Mouse (Mus musculus) cerebellum, postnatal 14 days (tissue): ENCODE results near the gene Tprn.
"Not testable (repeated sequence)": the region's sequence is repeated elsewhere in the genome, so short reads cannot be mapped to it uniquely, and the experiment has no call there.

Experiments
- DNase-seq, 2 experiments: peaks; one replicate each; pipeline ENCODE4 v3.0.0; 2021; ENCODE audit warnings: mixed read lengths in 2 of 2

Tprn gene

DNA sequence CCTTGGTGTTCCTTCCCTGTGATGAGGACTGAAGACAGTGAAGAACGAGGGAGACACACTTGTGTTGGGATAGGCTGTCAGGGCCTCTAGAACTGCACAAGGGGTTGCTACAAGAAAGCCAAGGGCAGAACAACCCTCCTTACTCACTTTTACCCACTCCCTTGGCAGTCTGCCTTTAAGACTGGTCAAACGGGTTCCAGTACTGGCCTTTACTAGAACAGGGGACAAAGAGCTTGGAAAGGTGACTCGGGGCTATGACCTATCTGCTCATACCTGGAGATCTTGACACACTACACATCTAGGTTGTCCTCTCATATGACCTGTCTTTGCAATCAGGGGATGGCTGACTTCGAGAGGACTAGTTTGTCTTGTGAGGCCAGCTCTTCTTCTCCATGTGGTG is 24.9 kb upstream of the Tprn start:
- no peak for DNase-seq

DNA sequence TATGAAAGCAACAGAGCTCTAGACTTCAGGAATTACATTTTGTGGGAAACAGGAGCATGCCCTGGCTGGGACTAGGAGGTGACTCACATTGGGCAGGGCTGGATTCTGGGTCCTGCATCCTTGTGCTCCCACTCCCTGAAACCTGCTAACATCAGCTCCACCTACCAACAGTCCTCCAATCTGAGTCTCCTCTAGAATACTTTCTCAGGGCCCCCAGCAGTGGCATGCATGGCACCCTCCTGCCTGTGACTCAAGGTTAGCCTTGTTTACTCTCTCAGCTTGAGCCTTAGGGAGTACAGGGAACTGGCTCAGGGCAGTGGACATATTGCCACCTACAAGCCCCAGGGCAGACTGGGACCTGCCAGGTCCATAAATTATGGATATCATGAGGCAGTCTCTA is 24.3 kb upstream of the Tprn start:
- no peak for DNase-seq

- no peak for DNase-seq
Measured at GRCm38 (mm10) chr2:25239766-25240165, 22.7 kb upstream of the Tprn start.

GRCm38 (mm10) chr2:25240310-25240709 is 22.1 kb upstream of the Tprn start:
- DNase-seq, result no peak

DNA sequence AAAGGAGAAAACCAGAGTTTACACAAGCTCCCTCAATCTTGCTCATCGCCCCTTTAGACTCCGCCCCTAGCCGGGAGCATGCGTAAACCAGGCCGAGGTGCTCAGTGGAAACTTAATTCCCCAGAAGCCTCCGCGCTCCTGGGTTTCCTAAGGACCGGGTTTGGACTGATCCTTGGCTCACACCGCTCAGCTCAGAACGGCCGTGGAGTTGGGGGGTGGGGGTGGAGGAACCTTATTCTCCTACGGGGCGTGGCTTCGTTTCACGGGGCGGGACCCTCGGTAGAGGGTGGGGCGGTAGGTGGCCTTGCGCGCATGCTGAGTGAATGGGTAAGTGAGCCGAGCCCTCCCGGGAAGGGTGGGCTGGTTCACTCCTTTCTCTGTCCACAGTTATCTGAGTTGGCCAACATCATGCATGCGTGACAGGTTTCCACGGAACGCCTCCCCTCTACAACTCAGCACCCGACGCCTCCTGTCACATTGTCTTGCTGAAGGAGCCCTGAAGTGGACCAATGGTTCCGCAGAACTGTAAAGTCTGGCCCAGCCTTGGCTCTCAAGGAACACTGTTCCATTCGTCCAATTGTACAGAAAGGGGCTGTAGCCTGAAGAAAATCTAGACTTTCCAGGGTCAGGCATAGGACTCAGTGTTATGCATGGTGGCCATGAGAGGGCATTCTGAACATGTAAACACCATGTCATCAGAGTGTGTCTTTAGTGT is 21.5 kb upstream of the Tprn start:
- peak; percentile 69 to 74 for DNase-seq

DNA sequence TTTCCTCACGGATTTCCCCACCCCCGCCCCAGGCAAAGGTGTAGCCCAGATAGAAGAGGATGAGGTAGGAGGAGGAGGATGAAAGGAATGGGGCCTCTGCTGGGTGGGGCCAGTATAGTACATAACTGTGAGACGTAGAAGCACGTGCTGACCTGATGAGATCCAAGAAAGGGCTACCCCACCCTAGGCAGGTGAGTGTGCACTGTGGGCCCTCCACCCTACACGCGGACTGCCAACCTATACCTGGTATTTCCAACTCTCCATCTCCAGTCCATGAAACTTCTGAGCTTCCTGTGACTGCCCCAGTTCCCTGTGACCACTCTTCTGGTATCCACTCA is 21.0 kb upstream of the Tprn start:
- DNase-seq, result no peak

DNA sequence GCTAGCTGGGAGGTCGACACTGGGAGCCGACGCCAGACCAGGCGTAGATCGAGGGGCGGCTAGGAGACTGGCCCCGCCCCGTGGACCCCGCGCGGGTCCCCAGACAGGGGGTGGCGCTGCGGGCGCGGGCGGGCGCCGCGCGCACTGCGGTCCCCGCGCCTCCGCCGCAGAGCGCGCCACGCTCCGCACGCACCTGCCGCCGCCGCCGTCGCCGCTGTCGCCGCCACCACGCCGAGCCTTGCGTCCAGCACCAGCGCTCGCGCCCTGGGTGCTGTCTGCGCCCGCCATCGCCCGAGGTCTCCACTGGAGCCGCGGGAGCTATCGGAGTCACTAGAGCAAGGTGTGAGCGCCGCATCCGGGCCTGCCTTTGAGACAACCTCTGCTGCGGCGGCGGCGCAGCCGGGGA is 20.3 kb upstream of the Tprn start, which contains the start of the genes Rnf208 and Cysrt1:
Gene Rnf208 (plus strand): TSS at position 155 of the 406 bp plus-strand sequence.
Gene Cysrt1 (minus strand): TSS at position 352 of the 406 bp plus-strand sequence.
- DNase-seq, result peak; percentile 61 to 63

GRCm38 (mm10) chr2:25243342-25243741 is 19.1 kb upstream of the Tprn start:
- no peak for DNase-seq

- no peak for DNase-seq
Measured at GRCm38 (mm10) chr2:25244144-25244543, 18.3 kb upstream of the Tprn start.

DNA sequence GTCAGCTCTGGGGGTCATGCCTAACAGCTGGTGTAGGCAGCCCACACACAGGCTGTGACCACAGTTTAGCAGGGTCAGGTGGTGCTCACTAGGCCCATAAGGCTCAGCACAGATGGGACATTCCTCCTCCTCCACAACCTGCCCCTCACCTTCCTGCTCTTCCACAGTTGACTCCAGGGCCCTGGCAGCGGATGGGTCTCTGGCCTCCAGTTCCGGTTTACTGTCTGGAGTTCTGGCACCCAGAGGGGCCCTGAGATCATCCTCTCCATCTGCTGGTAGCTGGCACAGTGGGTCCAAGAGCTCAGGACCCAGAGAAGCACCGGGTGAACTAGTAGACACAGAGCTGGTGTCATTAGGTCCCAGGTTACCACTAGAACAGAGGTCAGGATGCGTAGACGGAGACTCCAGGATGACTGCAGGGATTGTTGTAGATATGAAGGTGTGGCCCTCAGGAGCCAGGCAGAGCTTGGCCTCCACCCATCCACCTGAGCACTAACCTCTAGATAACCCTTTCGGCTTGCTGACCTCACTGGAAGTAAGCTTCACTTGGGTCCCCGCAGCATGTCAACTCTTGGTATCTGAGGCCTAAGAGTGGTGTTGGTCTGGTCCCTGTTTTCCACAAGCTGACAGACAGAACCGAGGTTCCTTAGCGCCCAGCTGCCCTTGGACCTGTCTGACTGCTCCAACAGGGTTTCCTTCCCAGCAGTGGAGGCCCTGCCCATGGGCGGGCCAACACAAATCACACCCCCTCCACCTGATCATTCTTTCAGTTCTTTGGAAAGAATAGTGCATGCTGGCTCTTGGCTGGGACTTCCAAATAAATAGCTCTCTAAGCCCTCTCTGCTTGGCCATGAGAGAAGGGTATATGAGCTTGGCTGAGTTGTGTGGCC is 16.0 kb upstream of the Tprn start, which contains the start of gene AL732309.1:
Gene AL732309.1 (minus strand): TSS at position 681 of the 890 bp plus-strand sequence.
- peak in 1 of 2 experiments; percentile 56 for DNase-seq

DNA sequence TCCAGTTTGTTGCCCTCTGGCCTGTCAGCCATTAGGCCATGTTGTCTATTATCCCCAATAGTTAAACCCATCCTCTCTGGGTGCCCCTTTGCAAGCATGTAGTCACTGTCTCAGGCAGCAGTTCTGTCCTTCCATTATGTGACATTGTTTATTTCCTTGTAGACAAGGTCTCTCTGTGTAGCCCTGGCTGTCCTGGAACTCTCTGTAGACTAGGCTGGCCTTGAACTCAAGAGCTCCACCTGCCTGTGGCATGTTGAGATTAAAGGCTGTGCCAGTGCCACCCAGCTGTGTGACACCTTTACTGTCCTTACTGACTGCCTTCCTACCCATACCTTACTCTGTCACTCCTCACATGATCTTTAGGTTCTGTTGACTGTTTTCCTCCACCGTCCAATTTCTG is 10.1 kb upstream of the Tprn start:
- peak in 1 of 2 experiments; percentile 43 for DNase-seq

- DNase-seq, result peak; percentile 91 to 94
Measured at GRCm38 (mm10) chr2:25255284-25255779, 7.1 kb upstream of the Tprn start, which contains the start of gene Tmem203. Gene Tmem203 (plus strand): TSS chr2:25255439.

DNA sequence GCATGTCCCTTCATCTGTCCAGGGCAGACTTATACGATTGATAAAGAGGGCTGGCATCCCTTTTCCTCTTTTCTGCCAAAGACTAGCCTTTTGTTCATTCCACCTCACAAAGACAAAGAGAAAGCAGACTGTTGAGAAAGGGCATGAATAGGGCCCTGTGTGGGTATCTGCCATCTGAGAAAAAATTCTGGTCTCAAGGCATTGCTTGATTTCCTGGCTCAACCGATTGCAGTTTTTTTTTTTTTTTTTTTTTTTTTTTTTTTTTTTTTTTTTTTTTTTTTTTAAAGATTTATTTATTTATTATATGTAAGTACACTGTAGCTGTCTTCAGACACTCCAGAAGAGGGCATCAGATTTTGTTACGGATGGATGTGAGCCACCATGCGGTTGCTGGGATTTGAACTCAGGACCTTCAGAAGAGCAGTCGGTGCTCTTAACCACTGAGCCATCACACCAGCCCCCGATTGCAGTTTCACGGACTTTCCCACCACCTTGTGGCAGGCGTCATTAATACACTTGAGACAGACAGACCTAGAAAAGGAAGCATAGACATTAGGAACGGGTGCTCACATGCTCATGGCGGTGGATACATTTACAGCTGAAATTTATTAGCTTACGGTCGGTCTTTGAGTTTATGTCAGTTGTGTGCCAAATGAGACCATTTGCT is 5.8 kb upstream of the Tprn start:
- DNase-seq, result peak; percentile 76 to 82

GRCm38 (mm10) chr2:25257250-25257649 is 5.2 kb upstream of the Tprn start:
- not testable (repeated sequence) for DNase-seq

GRCm38 (mm10) chr2:25258887-25259286 is 3.5 kb upstream of the Tprn start:
- DNase-seq, result peak in 1 of 2 experiments; percentile 51

DNA sequence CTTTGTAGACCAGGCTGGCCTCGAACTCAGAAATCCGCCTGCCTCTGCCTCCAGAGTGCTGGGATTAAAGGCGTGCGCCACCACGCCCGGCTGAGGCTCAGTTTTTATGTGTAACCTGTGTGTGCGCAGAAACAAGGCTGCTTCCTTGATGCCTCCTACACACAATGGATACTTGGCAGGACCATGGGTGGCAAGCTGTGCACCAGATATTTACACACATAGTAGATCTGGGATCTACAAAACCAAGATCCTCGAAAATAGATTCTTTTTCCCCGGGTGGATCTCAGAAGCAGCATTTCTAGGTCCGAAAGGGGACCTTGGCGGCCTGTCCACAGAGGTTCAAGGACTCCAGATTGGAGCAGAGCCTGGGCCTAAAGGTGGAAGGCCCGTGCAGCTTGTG is 548 bp upstream of the Tprn start:
- no peak for DNase-seq

DNA sequence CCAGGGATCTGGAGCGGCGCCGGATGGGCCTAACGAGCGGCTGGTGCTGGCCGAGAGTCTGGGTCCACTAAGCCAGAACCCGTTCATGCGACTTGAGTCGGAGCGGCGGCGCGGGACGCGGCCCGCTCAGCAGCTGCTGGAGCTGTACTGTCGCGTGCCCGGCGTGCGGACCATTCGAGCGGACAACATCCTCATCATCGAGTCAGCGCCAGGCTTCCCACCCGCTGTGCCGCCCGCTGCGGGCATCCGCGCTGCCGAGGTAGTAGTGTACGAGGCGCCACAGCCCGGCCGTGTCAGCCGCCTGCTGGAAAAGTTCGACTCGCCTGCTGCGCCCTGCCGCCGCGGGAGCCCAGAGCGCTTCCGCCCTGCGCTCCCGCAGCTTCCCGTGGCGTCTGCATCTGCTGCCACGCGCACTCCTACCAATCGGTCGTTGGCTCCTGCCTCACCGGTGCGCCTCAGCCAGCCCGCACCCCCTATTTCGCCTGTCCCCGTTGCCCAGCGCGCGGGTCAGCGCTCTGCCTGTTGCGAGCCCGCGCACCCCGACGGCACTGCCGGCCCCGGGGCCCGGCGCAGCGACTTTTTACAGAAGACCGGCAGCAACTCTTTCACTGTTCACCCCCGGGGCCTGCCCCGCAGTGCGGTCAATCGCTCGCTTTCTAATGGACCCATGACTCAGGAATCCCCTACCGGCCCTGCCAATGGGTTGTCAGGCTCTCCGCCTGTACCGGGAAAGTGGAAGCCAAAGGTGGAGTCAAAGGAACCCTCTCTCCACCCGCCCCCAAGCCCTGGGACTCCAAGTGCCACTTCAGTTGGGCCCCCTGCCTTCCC is 591 bp downstream of the Tprn start:
- peak; percentile 88 to 90 for DNase-seq

GRCm38 (mm10) chr2:25263623-25264285 is 1.3 kb downstream of the Tprn start:
- DNase-seq, result peak; percentile 69 to 70

DNA sequence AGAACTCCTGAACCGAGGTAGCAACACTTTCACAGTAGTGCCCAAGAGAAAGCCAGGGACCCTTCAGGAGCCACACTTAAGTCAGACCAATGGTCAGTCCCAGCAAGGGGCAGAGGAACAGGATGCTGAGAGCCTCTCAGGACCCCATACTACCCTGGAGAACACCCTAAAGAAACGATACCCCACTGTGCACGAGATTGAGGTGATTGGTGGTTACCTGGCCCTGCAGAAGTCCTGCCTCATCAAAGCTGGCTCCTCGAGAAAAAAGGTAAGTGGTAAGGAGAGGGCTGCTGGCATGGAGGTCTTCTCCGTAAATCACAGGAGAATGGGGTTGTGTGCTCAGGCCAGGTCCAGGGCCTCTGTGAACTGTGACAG is 1.9 kb downstream of the Tprn start:
- DNase-seq, result peak in 1 of 2 experiments; percentile 46

DNA sequence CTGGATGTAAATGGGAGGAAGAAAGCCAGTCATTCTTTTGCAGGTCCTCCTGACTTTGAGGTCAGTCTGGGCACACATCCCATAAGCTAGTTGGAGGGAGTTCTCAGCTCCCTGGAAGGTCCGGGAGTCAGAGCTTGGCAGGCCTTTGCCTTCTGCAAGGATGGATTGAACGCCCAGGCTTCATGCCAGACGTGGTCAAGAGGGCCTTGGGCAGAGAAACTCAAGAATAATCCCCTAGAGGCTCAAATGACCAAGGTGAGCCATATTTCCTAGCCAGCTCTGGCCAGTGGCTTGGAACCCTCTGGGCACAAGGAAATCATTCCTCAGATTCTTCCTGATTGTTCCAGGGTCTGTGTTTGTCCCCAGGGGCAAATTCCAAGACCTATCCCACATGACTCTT is 2.4 kb downstream of the Tprn start:
- peak; percentile 95 to 96 for DNase-seq

GRCm38 (mm10) chr2:25265897-25266656 is 3.7 kb downstream of the Tprn start:
- peak; percentile 98 to 99 for DNase-seq
